Mouse (Mus musculus): ENCODE data around the gene Cep170.

Gene Cep170

DNA sequence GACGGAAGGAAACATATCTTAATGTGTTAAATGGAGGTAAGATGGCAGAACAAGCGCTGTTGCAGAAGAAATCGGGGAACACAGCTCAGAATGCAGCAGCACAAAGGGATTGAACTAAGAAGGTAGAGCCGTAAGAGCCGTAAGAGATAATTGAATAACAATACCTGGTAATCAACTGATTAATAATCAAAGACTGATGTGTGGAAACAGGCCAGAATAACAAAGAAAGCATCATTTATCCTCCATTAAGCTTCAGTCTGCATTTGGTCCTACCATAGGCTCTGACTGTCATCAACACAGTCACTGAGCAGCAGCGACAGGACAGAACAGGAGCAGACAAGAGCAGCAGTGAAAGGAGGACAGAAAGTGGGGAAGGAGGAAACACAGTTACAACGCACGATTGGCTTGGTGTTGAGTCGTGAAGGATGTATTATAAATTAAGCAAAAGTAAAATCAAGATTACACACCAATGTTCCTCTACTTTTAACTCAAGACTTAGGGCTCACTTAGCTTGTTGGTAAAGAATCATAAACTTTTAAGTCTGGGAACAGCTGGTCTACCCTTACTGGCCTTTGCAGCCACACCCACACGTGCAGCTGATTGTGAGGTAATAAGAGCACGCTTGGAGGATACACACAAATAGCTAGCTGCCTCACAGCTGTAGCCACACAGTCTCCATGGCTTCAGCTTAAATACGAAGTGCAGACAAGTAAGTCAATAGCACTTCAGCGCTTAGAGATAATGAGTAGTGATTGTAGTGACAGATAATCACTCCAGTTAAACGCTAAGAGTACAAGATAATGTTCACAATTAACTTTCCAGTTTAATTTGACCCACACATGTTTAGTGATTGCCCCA lies 59.8 kb downstream of the Cep170 start:
- no peak for DNase-seq (ENCODE audit: low spot score in 2 of 2)

DNA sequence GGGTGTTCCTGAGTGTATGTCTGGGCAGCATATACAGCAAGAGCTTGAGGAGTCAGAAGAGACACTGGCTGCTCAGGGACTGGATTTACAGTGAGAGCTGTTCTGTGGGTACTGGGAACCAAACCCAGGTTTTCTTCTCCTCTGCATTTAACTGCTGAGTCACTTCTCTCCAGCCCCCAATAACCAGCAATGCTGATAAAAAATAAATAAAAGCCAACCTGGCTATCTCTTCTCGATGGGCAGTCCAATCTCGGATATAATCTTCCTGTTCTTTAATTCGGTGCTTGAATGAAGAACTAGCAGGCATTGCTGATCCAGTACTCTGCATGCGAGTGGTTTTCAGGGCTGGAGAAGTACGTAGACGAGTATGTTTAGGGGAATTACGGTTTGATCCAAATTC lies 64.2 kb downstream of the Cep170 start:
- DNase-seq (ENCODE audit: low spot score in 2 of 2): no peak

DNA sequence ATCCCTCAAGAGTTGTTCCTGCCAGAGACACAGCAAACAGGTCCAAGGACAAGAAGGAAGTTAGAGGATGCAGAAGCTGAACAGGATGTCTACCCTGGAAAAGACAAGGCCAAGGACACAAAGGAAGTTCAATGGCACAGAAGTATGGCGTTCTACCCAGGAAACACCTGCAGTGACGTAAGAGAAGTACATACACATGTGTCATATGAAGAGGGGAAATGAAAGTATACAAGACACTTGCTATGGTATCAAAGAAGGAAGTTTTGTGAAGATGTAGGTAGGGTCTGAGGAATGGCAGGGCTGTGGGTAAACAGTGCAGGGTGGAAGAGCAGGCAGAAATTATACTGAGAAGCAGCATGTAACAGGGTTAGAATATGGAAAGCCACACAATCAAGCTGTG lies 81.0 kb downstream of the Cep170 start:
- DNase-seq (ENCODE audit: low spot score in 2 of 2): no peak

DNA sequence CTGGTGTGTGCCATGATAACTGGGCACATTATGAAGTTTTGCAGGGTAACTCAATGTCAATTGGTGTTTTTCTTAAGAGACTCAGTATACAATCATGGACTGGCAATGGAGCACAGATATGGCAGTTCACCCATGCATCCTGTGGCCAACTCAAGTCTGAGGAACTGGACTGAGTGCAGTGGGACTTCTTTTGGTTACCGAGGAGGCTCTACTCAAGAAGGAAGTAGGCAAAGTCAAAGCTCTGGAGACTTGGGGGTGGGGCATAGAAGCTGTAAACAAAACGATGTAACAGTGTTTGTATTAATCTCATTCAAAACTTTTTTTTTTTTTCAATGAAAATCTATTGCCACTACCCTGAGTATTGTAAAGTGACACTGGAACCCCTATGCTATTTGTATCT lies 83.3 kb downstream of the Cep170 start:
- DNase-seq (ENCODE audit: low spot score in 2 of 2): peak in 1 of 2 experiments; percentile 28

DNA sequence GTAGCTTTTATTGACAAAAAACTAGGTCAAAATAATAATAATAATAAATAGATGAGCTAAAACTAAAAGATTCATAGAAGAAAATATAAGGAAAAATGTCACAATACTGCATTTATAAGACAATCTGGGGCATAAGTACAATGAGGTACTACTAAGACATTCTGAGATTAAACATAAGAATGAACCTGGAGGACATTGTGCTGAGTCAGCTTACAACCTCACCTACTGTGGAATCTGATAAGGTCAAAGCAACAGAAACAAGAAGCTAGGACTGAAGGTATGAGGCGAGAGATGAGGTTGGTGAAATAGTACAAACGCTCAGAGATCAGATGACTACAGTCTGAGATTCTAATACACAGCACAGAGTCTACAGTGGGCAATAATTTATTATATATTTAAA lies 86.5 kb downstream of the Cep170 start:
- no peak for DNase-seq (ENCODE audit: low spot score in 2 of 2)

DNA sequence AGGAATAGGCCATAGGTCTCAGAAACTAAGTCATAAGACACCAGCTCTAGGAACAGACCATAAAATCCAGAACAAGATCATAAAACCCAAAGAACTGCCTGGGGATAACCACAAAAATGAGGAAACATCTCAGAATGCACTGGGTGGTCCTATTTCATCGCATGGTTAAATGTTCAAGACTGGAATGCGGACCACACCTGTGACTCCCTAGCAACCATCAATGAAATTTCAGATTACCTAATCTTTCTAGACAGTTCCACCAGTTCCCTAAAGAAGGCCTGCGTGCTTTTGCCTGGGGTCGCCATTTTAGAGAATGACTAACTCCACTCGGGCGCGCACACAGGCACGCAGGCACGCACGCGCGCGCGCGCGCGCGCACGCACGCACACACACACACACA lies 89.1 kb downstream of the Cep170 start:
- DNase-seq (ENCODE audit: low spot score in 2 of 2): no peak

DNA sequence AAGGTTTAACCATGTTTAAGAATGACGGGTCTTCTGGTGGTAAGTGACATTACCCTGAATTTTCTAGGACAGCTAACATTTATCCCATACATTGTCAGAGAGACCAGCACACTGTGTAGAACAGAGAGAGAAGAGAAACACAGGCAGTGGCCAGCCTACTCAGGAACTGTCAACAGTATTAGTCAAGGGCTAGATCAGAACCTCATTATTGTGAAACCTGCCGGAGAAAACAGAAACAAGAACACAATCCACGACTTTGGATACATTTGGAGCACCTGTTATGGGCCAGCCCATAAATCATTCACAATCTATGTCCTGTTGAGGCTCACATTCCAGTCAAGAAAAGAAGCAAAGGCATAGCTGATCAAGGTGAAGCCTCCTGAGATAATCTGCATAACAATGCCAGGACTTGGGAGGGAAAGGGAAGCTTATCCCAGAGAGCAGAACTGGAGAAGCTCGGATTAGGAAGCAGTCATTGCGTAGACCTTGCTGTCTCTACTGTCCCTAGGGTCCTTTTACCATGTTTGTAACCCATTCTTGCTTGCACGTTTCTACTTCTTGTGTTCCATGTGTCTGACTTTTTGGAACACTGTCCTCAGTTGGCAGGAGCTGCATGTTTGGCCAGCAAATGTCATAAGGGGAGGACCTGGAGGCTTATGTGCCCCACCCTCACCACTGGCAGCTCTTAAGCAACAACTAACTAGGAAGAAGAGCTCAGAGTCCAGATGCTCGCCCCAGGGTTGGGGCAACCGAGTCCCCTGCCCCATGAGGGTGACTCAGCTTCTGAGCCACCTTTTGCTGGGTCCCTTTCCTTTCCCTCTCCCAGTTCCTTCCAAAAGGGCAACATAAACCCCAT lies 89.8 kb downstream of the Cep170 start:
- DNase-seq (ENCODE audit: low spot score in 2 of 2): no peak

DNA sequence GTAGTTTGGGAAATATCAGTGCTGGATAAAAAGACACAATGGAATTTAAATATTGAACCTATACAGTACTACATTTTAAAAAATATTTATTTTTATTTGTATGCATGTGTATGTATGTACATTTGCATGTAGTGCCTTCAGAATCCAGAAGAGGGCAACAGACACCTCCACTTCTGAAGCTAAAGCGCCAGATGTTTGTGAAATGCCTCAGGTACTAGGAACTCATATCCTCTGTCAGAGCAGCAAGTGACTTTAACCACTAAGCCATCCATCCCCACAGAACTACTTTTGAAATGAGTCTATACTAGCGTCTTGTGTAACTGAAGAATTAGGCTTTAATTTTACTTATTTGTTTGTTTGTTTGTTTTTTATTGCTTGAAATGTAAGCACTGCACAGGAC lies 101.4 kb downstream of the Cep170 start:
- peak in 1 of 2 experiments; percentile 41 for DNase-seq (ENCODE audit: low spot score in 2 of 2)

DNA sequence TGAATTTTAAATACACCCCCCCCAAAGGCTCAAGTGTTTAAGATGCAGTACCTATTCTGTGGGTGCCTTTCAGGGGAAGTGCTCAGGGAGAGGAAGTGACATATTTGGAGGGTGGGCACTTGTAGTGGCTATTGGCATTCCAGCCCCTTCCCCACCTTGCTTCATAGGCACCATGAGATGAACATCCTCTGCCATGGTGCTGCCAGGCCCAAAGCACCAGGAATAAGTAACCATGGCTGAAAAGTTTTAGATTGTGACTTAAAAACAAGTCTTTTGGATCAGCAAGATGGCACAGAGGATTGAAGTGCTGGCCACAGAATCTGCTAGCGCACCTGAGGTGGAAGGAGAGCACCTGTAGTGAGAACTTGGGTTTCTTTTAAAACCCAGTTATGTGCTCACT lies 113.6 kb downstream of the Cep170 start:
- no peak for DNase-seq (ENCODE audit: low spot score in 2 of 2)

DNA sequence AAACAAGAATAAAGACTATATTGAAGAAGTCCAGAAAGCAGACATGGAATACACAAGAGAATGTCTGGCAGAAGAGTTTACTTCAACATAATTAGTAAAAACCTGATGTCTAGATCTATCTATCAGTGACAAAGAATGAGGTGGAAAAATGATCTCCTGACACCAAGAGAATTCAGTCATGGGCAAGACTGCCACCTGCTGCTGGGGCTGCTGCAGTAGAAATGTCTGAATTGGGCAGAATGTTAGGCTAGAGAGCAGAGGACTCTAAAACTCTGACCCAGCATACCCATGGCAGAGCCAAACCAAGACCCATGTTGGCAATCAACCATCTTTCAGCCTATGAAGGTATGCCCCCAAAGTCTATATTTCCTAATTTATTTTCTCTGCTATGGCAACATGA lies 114.1 kb downstream of the Cep170 start:
- no peak for DNase-seq (ENCODE audit: low spot score in 2 of 2)

DNA sequence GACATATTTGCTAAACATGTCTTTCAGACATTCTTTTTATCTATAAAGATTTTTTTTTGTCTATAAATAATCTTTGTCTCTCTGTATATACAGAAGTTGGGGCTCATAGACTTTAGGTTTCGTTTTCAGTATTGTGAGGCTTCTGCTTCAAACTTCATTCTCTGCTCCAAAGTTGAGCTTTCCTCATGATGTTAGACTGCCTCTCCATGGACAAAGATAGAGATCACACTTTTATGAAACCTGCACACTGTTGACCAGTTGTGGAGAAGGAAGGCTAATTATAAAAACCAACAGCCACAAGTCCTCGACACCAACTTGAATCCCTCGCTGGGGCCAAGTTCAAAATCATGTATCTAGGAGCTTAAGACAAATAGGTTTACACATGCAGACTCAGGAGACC lies 115.2 kb downstream of the Cep170 start:
- DNase-seq (ENCODE audit: low spot score in 2 of 2): no peak

DNA sequence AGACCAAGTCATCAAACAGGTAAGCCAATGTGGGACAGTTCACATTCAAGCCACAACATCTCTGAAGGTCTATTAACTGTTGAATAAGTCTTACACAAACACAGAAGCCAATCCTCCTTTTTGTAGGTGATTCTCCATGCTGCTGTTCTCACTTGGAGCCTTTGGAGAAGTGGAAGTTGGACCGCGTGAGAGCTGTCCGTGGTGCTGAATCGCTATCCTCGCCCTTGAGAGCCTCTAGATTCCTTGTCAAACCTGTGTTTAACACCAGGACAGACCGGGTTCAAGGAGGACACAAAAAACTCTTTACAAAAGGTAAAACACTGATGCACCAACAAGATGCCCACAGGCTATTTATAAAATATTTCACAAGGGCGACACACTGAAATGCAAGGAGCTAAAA lies 116.8 kb downstream of the Cep170 start:
- peak in 1 of 2 experiments; percentile 67 for DNase-seq (ENCODE audit: low spot score in 2 of 2)

DNA sequence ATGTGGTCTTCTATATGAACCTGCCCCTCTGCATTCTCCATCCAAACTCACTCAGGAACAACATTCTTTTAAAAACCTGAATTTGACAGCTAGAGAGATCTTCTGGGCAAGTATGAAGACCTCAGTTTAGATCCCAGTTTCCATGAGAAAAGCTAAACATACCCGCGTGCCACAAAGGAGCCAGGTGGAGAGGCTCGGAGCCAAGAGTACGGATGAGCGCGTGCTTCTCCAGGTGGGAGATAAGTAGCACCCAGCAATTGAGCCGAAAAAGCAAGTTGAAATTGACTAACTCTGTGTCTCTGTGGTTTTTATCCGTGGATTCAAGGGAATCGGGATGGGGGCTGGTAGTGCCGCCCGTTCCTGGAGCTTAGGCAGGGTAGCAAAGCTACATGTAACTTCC lies 122.8 kb downstream of the Cep170 start:
- DNase-seq (ENCODE audit: low spot score in 2 of 2): no peak

DNA sequence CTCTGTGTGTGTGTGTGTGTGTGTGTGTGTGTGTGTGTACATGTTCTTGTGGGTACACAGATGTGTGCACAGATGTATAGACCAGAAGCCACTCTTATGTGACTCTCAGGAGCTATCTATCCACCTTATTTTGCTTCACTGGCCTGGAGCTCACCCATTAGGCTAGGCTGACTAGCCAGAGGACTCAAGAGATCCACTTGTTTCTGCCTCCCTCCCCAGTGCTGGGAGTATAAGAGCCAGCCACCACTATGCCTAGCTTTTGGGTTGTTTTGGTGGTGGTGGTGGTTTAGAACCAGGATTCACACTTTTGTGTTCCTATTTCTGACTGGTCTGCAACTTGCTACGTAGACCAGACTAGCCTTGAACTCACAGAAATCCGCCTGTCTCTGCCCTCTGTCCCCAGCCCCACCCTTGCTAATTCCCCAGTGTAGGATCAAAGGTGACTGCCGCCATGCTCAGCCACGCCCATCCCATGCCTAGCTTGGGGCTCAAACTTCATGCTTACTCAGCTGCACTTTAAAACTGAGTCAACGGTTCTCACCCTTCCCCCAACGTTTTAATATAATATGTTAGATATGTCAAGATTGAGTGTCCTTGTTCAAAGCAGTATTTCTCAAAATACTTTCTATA lies 125.5 kb downstream of the Cep170 start:
- no peak for DNase-seq (ENCODE audit: low spot score in 2 of 2)

Measured in spleen, postnatal 4 days (tissue).